Comparison of ENCODE assay signal across 25 mouse cellular contexts in genomic region chr10:109117143-109117542, GRCm38 (mm10).
DNase-seq lines count a peak whose midpoint lies in the region; ATAC-seq and TF ChIP-seq lines count a peak whose summit lies in the region.
"Had no signal": no experiment of that assay in that cellular context is flagged by ENCODE, and none has a peak within 500 bp of the region (broad histone marks: within the 10 kb centered on the region; RNA-seq: fewer than 3 reads in every experiment).

No protein-coding gene starts in this region.

- no peak overlapping the region for H3K27ac ChIP-seq in embryonic facial prominence, embryonic 14.5 days (replicated peaks; ENCODE audit: low read depth, low read length)
- H3K27ac ChIP-seq in embryonic facial prominence, embryonic 10.5 days (replicated peaks), result no peak overlapping the region
- no peak overlapping the region for H3K27ac ChIP-seq in stomach, postnatal 0 days (replicated peaks)
- H3K27ac ChIP-seq: embryonic facial prominence, embryonic 13.5 days; hindbrain, embryonic 13.5 days; limb, embryonic 10.5 days; liver, embryonic 15.5 days; lung, embryonic 15.5 days; neural tube, embryonic 12.5 days had no signal

- 79% methylated on average over 5 of the region's 5 CpGs for WGBS in embryonic facial prominence, embryonic 14.5 days
- WGBS in embryonic facial prominence, embryonic 10.5 days, result 91% methylated on average over 5 of the region's 5 CpGs
- WGBS in stomach, postnatal 0 days, result 70% methylated on average over 5 of the region's 5 CpGs

- H3K36me3 ChIP-seq in embryonic facial prominence, embryonic 14.5 days (ENCODE audit: control insufficient read depth, insufficient read depth, low read length), result no peaks in the 10 kb centered on the region
- no peaks in the 10 kb centered on the region for H3K36me3 ChIP-seq in embryonic facial prominence, embryonic 10.5 days (replicated peaks)
- no peaks in the 10 kb centered on the region for H3K36me3 ChIP-seq in stomach, postnatal 0 days (ENCODE audit: control insufficient read depth, insufficient read depth, low read length)
- H3K36me3 ChIP-seq: embryonic facial prominence, embryonic 13.5 days; hindbrain, embryonic 13.5 days; limb, embryonic 10.5 days; liver, embryonic 15.5 days; lung, embryonic 15.5 days; neural tube, embryonic 12.5 days had no signal

- H3K4me1 ChIP-seq in embryonic facial prominence, embryonic 14.5 days (ENCODE audit: control insufficient read depth, insufficient read depth, low read length), result no peaks in the 10 kb centered on the region
- no peaks in the 10 kb centered on the region for H3K4me1 ChIP-seq in embryonic facial prominence, embryonic 10.5 days
- H3K4me1 ChIP-seq in stomach, postnatal 0 days (replicated peaks; ENCODE audit: control insufficient read depth, insufficient read depth), result no peaks in the 10 kb centered on the region
- H3K4me1 ChIP-seq: embryonic facial prominence, embryonic 13.5 days; hindbrain, embryonic 13.5 days; limb, embryonic 10.5 days; liver, embryonic 15.5 days; lung, embryonic 15.5 days; neural tube, embryonic 12.5 days had no signal

- no peak for TF ChIP-seq EP300 in stomach, postnatal 0 days (optimal IDR thresholded peaks at IDR 0.05)

- intact Hi-C loops in left cerebral cortex, postnatal 4 days (cut with DNase I), result no loop called here
- intact Hi-C loops in left cerebral cortex, postnatal 36 days (cut with DNase I), result loop anchor here (2.0 to 10.0 kb wide), 2 partner anchors 106 to 228 kb away; partner anchors contain the start of gene Syt1

- H3K4me2 ChIP-seq in embryonic facial prominence, embryonic 14.5 days (ENCODE audit: low read depth, low read length), result no peak overlapping the region
- no peak overlapping the region for H3K4me2 ChIP-seq in stomach, postnatal 0 days (replicated peaks; ENCODE audit: low read depth)
- H3K4me2 ChIP-seq: embryonic facial prominence, embryonic 13.5 days; hindbrain, embryonic 13.5 days; liver, embryonic 15.5 days; lung, embryonic 15.5 days; neural tube, embryonic 12.5 days had no signal

- DNase-seq in embryonic facial prominence, embryonic 14.5 days (ENCODE audit: low spot score), result peak; percentile 15
- DNase-seq in embryonic facial prominence, embryonic 10.5 days (ENCODE audit: low spot score), result no peak
- peak; percentile 62 for DNase-seq in left cerebral cortex, adult 11 months (ENCODE audit: low spot score)
- no peak for DNase-seq in left cerebral cortex, postnatal 4 days
- DNase-seq in left cerebral cortex, postnatal 36 days (ENCODE audit: low spot score in 2 of 2), result peak; percentile 40 to 46
- DNase-seq in telencephalon, adult 2 months (ENCODE audit: low read depth, low spot score), result peak; percentile 88
- no peak for DNase-seq in stomach, postnatal 0 days (ENCODE audit: low spot score)
- no peak for DNase-seq in spleen, adult 12 weeks (ENCODE audit: low spot score)
- DNase-seq: adrenal gland, adult 8-10 months; cerebellum, adult 18-20 months; cerebellum, postnatal 25 days; gastrocnemius, postnatal 36 days; kidney, adult 18-20 months; kidney, postnatal 4 days; liver; lung, postnatal 36 days; retina, postnatal 1 day had no signal

- no peak for ATAC-seq in embryonic facial prominence, embryonic 14.5 days (ENCODE audit: low read depth)
- ATAC-seq in stomach, postnatal 0 days (ENCODE audit: low FRiP score, low TSS enrichment), result no peak
- ATAC-seq: activated CD4-positive, CD25-positive, alpha-beta regulatory T cell, adult 4 months; forebrain, embryonic 14.5 days had no signal

- H3K4me3 ChIP-seq in embryonic facial prominence, embryonic 14.5 days (ENCODE audit: low read depth, low read length), result no peak overlapping the region
- no peak overlapping the region for H3K4me3 ChIP-seq in embryonic facial prominence, embryonic 10.5 days
- no peak overlapping the region for H3K4me3 ChIP-seq in stomach, postnatal 0 days (ENCODE audit: low read depth, low read length)
- H3K4me3 ChIP-seq: embryonic facial prominence, embryonic 13.5 days; hindbrain, embryonic 13.5 days; limb, embryonic 10.5 days; liver, embryonic 15.5 days; lung, embryonic 15.5 days; neural tube, embryonic 12.5 days had no signal

- no peaks in the 10 kb centered on the region for H3K9me3 ChIP-seq in embryonic facial prominence, embryonic 14.5 days (ENCODE audit: control insufficient read depth, low read length)
- no peaks in the 10 kb centered on the region for H3K9me3 ChIP-seq in embryonic facial prominence, embryonic 10.5 days
- H3K9me3 ChIP-seq in stomach, postnatal 0 days (ENCODE audit: control insufficient read depth, low read length), result no peaks in the 10 kb centered on the region
- H3K9me3 ChIP-seq: embryonic facial prominence, embryonic 13.5 days; hindbrain, embryonic 13.5 days; limb, embryonic 10.5 days; liver, embryonic 15.5 days; lung, embryonic 15.5 days; neural tube, embryonic 12.5 days had no signal

- no peaks in the 10 kb centered on the region for H3K27me3 ChIP-seq in embryonic facial prominence, embryonic 14.5 days (replicated peaks; ENCODE audit: control insufficient read depth, insufficient read depth, low read length)
- no peaks in the 10 kb centered on the region for H3K27me3 ChIP-seq in embryonic facial prominence, embryonic 10.5 days (replicated peaks; ENCODE audit: low read depth, poor library complexity, severe bottlenecking)
- no peaks in the 10 kb centered on the region for H3K27me3 ChIP-seq in stomach, postnatal 0 days (ENCODE audit: control insufficient read depth, insufficient read depth, low read length)
- H3K27me3 ChIP-seq: embryonic facial prominence, embryonic 13.5 days; hindbrain, embryonic 13.5 days; liver, embryonic 15.5 days; lung, embryonic 15.5 days; neural tube, embryonic 12.5 days had no signal

- no peak for TF ChIP-seq CTCF in stomach, postnatal 0 days (IDR thresholded peaks at IDR 0.05; ENCODE audit: low read depth)

- no peak overlapping the region for H3K9ac ChIP-seq in embryonic facial prominence, embryonic 14.5 days (ENCODE audit: low read depth, low read length)
- H3K9ac ChIP-seq in stomach, postnatal 0 days (ENCODE audit: low read length), result no peak overlapping the region
- H3K9ac ChIP-seq: embryonic facial prominence, embryonic 13.5 days; hindbrain, embryonic 13.5 days; liver, embryonic 15.5 days; lung, embryonic 15.5 days; neural tube, embryonic 12.5 days had no signal

Comparison
In these comparisons a context has a peak if more than half of its experiments do, and no peak if none do; other contexts are left out.
1. DNase-seq: peak in embryonic facial prominence, embryonic 14.5 days (single experiment), left cerebral cortex, adult 11 months (single experiment), left cerebral cortex, postnatal 36 days (2 of 2) and telencephalon, adult 2 months (single experiment); none in embryonic facial prominence, embryonic 10.5 days (single experiment), left cerebral cortex, postnatal 4 days (single experiment), stomach, postnatal 0 days (single experiment) and spleen, adult 12 weeks (single experiment).